Mouse (Mus musculus) v-Abl transformed pro-B cells (cell line): ENCODE data around the gene Ptges2.

Experiments
- in situ Hi-C, 2 experiments: fragments of 400-800 bp; cut with MboI; formaldehyde crosslinking; loops; one replicate each; pipeline ENCODE4 v1.15.1; 2025; ENCODE audit not compliant: unreplicated experiment in 2 of 2

Ptges2 gene

DNA sequence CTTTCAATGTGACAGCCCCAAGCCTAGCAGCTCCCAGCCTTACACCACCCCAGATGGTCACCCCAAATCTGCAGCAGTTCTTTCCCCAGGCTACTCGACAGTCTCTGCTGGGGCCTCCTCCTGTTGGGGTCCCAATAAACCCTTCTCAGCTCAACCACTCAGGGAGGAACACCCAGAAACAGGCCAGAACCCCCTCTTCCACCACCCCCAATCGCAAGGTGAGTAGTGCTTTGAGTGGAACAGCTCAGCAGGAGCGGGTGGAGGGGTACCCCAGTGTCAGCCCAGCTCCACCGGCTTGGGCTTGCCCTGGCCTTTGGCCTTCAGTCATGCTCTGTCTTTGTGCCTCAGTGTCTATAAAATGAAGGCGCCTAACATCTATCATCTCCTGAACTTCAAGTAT is 28.4 kb upstream of the Ptges2 start:
- in situ Hi-C loops: no loop called here

DNA sequence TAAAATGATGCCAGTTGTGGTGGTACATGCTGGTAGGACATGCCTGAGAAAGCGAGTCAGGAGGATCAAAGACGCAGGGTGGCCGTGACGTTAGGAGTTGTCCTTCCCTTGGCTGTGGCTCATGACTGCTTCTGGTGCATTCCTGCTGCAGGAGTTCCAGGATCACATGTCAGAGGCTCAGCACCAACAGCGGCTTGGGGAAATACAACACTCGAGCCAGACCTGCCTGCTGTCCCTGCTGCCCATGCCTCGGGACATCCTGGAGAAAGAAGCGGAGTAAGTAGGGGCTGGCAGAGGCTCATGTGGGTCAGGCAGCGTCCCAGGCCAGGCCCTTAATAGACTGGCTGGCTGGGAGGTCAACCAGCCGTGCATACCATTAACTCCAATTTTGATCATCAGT is 21.5 kb upstream of the Ptges2 start:
- in situ Hi-C loops: no loop called here

DNA sequence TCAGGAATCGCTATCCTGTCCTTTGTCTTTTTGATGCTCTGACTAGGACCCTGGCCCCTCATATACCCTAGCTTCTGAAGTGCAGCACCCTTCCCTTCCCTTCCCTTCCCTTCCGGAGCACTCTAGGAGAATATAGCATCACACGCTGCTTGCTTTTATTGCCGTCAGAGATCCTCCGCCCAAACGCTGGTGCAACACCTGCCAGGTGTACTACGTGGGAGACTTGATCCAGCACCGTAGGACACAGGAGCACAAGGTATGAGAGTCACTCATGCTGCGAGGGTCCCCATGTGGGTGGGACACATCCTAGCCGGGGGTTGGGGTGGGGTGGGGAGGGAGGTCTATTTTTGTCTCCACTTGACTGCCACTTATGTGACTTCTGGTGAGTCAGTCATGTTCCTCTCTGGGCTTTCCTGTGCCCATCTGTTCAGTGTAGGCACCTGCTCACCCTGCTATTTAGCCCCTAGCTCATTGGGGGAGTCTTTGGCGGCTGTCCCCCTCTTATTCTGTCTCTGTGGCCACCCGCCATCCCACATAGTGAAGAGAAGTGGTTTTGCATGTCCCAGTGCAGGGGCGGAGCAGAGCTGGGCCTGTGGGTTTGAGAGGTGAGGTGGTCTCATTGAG is 20.3 kb upstream of the Ptges2 start:
- in situ Hi-C loops: no loop called here

DNA sequence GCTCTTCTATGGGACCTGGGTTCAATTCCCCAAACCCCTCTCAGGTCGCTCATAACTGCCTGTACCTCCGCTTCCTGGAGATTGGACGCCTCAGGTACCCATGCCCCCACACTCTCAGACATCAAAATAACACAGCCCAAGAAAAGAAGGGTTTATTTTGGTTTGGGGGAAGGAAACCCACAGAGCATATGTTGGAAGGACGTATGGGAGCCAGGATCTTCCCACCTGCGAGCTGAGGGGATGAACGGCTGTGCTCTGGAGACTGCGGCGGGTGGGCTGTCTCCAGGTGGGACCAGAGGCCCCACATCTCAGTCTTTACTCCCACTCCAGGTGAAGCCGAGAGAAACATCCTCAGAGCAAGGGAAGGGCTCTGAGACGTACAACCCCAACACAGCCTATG is 18.7 kb upstream of the Ptges2 start:
- in situ Hi-C loops: no loop called here

DNA sequence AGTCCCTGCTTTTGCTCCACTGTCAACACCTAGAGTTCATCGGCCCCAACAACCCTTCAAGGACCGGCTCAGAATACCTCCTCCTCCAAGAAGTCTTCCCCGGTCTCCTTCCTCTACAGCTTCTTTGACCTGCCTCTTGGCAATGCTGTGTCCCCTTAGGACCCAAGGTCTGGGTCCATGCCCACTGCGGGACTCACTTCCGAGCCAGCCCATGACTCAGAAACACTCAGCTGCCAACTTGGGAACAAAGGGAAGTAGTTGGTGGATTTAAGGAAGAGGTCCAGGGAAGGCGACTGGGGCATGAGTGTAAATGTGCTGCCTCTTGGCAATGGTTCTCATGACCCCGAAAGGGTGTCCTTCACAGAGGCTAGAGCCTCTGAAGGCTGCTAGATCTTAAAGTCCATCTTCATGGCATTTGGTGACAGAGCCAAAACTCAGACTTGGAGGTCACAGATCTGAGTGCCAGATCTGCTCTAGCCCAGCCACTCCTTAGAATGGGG is 15.6 kb upstream of the Ptges2 start:
- in situ Hi-C loops: no loop called here

DNA sequence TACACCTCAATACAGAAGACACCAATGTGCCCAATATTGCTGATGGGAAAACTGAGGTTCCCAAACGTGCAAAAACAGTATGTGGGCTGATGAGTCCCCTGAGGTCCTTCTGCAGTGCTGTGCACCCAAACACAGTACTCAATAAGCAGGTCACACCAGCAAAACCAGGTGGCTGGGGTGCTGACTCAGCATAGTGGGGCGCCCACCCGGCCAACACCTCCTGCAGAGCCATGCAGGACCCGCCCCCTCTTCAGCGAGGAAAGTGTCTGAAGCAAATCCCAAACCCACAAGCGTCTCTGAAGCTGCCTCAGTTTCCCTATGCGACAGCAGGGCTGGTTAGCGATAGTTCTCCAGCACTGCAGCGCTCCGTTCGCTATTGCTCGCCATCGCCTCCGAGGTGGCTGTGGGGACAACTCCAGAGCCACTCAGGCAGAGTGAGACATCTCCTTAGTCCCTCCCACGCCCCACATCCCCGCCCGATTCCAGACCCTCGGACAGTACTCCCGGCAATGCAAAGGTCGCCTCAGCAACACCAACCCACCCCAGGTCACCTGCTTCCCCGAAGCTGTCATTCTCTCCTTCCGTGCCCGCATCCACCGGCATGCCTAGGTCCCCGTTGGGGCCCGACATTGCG is 14.4 kb upstream of the Ptges2 start:
- in situ Hi-C loops: no loop called here

DNA sequence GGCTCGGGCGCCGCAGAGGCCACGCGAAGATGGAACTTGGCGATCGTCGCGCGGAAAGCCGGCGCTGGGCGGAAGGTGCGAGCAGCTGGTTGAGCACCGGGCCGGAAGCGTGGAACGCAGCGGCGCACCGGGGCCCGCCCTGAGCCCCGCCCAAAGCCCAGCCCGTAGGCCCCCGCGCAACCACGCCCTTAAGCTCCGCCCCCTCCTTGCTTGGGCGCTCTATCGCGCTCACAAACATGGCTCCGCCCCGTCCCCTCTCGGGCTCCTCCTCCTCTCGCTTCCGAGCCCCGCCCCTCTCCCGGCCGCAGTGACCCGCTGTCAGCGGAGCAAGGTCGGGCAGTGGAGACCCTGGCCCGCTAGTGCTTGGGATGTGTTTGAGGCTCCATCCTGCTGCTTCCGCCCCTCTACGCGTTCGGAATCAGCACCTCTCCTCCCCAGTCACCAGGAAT is 13.9 kb upstream of the Ptges2 start, which contains the start of gene 1110008P14Rik:
Gene 1110008P14Rik, minus strand, starts transcription at position 164 of the 449 bp plus-strand sequence.
- in situ Hi-C loops: no loop called here

DNA sequence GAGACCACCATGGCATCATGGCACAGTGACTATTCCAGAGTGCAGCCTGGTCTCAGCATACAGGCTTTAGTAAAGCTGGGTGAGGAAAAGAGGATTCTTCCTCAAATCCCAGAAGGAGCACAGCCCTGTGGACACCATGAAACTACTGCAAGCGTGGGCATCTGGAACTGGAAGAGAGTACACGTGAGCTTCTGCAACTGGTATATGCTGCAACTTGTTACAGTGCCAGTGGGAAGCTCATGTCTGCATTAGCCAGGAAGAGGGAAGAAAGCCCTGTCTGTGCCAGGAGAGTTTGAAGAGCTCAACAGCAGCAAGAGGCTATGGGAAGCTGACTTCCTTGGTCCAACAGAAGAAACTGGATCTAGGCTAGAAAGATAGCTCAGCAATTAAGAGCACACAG is 13.0 kb upstream of the Ptges2 start:
- in situ Hi-C loops: no loop called here

DNA sequence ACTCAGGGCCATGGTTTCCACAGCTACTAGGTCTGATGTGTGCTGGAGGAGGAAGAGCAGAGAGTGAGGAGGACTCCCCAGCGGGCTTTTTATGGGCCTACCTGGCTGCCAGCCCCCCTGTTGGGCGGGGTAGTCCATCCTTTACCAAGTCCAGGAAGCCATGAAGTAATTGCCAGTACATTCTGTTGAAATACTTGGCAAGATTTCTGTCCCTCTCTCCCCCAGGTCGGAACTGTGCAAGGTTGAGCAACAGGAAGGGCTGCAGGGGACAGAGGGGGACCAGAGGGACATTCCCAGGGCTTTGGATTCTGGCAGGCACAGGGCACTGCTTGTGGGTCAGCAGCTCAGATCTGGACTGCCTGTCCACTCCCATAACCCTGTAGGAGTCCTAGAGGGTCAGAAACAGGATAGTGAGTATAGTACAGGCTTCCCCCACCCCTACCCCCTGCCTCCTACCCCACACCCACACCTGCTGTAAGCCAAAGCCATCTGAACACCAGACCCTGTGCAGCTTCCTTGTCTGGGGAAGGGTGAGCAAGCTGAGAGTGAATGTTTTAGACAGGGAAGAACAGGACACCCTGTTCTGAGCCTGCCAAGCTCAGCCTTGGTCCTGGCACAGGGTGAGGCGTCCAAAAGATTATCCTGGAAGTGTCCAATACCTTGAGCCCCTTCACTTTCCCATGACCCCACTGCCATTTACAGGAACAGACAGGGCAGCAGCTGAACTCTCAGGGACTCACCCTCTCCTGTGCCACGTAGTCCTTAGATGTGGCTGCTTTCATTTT is 7.8 kb upstream of the Ptges2 start, which contains the start of gene Lcn2:
Gene Lcn2, minus strand, starts transcription at position 547 of the 785 bp plus-strand sequence.
- in situ Hi-C loops: no loop called here

DNA sequence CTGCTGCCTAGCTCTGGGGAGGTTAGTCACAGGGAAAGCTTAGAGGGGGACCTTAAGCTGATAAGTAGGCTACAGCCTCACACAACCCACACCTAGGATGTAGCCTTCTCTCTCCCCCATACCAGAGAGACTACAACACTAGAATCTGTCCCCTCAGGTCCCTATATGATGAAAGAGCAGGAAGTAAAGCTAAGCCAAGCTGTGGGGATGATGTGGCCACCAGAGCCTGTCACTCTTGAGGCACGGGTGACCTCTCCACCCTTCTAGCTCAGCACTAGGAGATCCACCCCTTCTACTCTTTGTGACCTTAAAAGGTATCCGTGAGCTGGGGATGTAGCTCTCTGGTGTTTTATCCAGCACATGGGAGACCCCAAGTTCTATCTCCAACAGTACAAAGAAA is 6.5 kb upstream of the Ptges2 start:
- in situ Hi-C loops: no loop called here

DNA sequence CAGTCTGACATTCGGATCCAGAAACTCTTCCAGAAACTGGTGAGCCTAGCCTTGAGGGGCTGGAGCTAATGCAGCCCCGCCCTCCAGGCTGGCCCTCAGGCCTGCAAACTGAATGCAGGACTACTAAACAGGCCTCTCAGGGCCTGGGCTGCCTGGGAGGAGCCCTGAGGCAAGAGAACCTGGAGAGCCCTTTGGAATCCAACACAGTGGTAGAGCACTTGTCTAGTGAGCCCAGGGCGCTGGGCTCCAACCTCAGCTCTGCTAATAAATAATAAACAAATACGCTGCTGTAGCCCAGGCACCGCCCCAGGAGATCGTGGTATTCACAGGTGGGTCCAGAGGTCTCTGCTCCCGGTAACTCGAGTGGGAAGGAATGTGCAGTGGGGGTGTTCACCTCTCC is 4.8 kb upstream of the Ptges2 start:
- in situ Hi-C loops: loop anchor here (5.0 to 10.0 kb wide), 3 partner anchors 79 to 256 kb away; no protein-coding TSS in a partner anchor

DNA sequence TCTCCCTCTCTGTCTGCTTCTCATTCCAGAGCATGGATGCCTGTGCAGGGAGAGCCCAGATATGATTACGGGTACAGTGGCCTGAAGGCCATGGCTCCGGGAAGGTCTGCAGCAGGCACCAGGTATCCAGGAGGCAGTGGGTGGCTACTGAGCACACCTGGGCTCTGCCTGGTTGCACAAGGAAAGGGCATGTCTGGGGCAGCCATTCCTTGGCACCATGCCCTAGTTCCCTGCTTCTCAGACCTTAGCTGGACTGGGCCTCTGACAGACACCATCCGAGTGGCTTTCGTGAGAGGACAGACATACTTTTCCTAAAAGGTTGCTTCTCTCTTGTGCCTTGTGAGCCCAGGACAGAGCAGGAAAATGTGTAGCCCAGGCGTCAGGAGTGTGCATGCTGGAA is 3.6 kb upstream of the Ptges2 start:
- in situ Hi-C loops: loop anchor here (5.0 to 10.0 kb wide), 3 partner anchors 80 to 257 kb away; no protein-coding TSS in a partner anchor

DNA sequence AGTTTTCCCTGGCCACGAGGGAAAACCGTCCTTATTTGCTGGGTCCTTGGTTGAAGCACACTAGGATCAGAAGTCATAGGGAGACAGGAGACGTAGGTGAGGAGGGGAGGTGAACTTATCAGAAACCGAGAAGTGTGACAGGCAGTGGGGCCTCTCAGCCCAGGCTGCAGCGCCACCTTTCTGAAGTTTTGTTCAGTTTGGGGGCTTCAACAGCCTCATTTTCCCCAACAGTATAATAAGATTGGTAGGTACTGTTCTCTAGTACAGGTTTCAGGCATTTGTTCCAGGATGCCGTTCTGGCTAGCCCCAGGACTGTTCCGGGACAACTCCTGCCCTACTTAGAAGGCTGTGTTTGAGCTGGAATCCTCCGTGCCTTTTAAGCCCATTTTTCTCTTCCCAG is 723 bp upstream of the Ptges2 start:
- in situ Hi-C loops: loop anchor here (5.0 to 10.0 kb wide), 4 partner anchors 83 to 260 kb away; no protein-coding TSS in a partner anchor

DNA sequence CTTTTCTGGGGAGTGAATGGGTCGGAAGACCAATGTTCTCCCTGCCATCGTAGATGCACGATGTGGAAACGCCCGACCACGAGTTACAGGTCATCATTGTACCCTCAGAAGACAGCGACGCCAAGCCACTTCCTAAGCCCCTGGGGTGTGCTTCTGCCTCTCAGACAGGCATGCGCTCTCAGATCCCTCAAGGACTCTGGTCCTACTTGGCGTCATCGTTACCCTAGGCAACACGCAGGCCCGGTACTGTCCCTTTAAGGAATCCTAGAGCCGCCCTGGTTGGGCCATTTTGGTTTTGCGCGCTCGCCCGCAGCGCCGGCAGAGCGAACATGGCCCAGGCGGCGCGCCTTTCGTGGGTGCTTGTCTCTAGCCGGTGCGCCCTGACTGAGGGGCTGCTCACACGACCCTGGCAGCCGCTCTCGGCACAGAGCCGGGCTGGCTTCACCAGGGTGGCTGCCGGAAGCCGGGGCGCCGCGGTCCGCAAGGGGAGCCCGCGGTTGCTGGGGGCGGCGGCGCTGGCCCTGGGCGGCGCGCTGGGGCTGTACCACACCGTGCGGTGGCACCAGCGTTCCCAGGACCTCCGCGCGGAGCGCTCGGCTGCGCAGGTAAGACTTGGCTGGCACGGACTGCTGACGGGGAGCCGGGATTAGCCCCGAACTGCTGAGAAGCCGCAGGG is 388 bp downstream of the Ptges2 start:
- in situ Hi-C loops: loop anchor here (5.0 to 10.0 kb wide), 3 partner anchors 91 to 261 kb away; no protein-coding TSS in a partner anchor

DNA sequence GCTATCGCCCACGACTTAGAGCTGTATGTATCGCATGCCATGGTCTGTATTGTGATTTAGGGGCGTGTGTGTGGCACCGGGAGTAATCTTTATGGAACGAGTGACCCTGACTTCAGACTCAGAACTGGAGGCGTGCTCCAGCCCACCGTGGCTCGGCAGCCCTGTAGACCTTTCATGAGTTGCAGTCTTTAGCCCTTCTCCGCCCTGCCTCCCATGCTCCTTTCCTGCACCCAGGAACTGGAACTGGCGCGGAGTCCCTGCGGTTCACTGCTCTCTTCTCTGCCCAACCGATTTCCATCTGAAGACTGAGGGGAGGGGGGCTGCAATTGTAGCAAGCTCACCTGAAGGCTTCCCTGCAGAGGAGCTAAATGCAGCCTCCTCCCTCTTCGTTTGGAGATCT is 999 bp downstream of the Ptges2 start:
- in situ Hi-C loops: loop anchor here (5.0 to 10.0 kb wide), 3 partner anchors 92 to 262 kb away; no protein-coding TSS in a partner anchor

DNA sequence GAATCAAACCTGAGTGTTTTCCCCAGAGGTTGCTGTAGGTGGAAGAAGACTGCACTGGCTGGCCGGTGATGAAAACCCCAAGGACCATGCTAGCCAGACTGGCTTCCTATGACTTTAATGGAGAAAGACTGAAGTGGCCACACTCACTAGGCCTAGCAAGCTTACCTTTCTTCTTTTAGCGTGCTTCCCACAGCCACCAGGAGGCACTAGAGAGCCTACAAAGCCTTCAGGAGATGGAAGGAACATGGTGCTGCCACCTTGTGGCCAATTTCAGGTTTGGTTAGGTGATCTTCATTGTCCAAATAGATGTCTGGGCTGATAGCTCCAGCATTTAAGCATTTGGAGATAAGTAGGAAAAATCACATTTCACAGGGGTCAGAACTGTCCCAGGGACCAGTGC is 9.0 kb downstream of the Ptges2 start:
- in situ Hi-C loops: loop anchor here (5.0 kb wide), 2 partner anchors 83 to 158 kb away; no protein-coding TSS in a partner anchor

DNA sequence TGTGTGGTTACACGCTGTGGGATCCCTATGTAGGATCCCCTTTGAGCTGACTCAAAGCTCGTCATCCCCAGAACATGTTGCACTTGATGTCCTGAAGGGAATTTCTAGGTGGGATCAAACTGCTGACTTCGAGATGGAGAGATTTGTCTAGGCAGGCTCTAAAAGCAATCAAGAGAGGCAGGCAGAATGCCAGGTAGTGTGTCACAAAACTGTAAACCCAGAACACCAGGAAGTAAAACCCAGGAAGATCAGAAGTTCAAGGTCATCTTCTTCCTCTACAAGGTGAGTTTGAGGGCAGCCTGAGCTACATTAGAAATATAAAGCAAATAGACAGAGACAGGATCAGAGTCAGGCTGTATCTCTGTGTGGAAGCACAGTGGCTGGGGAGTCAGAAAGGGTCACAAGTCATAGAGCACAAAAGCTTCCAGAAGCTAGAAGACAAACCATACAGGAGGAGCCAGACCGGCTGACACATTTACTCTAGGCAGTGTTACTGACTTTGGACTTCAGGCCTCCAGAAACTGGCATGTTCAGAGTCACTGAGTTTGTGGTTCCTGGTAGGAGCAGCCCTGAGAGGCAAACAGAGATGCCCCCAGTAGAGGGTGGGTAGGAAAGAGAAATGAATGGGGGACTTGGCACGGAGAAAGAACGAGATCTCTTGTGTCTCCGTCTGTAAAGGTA is 11.6 kb downstream of the Ptges2 start:
- in situ Hi-C loops: no loop called here

DNA sequence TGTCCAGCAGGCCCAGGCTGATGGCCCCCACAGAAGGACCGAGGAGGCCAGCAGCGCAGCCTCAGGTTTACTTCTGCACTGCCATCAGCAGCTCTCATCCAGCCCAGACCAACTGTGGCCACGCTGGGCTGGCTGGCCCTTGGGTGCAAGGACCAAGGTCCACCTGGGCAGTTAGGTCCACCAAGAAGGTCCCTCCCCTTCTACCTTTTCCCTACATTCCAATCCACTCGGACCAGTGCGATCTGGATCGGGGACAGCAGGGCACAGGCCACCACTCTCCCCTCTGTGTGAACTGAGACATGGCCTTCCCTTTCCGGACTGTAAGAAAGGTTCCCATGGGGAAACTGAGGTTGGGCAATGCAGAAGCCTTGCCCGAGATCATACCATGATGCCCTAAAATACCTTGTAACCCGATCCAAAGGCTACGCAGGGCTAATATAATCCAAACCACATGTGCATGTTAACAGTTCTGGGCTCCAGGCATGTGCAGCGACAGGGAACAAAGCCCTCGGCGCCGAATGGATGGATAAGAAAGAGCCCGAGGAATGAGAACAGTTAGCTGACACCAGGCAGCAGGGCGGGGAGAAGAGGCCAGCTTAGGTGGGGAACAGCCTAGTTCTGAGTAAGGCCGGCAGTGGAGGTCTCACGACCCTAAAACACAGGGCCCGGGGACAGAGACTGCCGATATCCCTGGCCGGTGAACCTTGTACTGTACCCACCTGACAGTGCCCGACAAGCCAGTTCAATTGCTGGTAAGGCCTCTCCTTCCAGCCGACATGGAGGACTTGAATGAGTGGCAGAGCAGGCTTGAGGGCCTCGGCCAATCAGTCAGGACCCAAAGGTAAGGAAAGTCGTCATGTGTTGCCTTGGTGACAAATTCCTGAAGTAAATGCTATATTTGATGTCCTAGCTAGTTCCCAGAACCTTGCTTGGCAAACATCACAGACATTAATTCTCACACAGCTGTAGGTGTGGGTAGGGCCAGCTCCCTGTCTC is 13.0 kb downstream of the Ptges2 start:
- in situ Hi-C loops: no loop called here

DNA sequence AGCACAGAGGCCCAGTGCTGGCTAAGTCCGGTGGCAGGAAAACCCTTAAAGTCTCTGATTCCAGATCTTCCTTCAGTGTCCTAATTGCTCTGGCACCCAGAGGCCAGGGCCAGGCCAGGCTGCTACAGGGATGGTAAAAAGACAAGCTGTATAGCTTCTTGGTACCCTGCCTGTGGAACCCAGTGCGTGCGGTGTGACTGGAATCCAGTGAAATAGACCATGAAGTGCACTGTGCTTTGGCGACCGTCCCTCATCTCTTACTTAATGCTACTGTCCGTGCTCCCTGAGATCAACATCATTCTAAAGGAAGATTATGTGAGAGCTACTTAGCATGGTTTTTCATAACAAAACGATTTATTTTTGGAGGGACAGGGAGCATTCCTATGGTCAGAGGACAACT is 15.7 kb downstream of the Ptges2 start:
- in situ Hi-C loops: no loop called here
